Mouse (Mus musculus) gastrocnemius, adult 2 months (tissue): ENCODE data around the gene Zfp455. TPM values are rescaled to one million over a fixed set of nuclear protein-coding genes. Genes with fewer than 3 reads are reported as not detected.
A peak's percentile ranks its signal among the peaks of the same experiment; 100 is the strongest.
"Not testable (repeated sequence)": the region's sequence is repeated elsewhere in the genome, so short reads cannot be mapped to it uniquely, and the experiment has no call there.

Experiments used
- DNase-seq: peaks from one replicate; pipeline ENCODE4 v3.0.0; 2022
- H3K27ac ChIP-seq: fragments of 200-600 bp; 2 replicates; pipeline ENCODE4 v1.8.1; 2022; ENCODE audit warnings: mild to moderate bottlenecking
- H3K4me3 ChIP-seq: fragments of 200-600 bp; 2 replicates; pipeline ENCODE4 v1.8.1; 2022; ENCODE audit warnings: mild to moderate bottlenecking, moderate library complexity
- CTCF ChIP-seq: fragments of 200-600 bp; IDR thresholded peaks from 2 replicates; pipeline ENCODE4 v1.8.1; 2022; ENCODE audit warnings: antibody characterized with exemption, mild to moderate bottlenecking, moderate library complexity
- intact Hi-C: fragments of 180-260 bp; cut with DNase I; formaldehyde crosslinking; loops from one replicate; pipeline ENCODE4 v1.15.1; 2025
- long read RNA-seq, 2 experiments: library from polyadenylated mRNA; stranded (forward); transcript quantifications; one replicate each; pipeline ENCODE4 v2.0.0; 2021
- total RNA-seq, 2 experiments: library from RNA; stranded (reverse); gene quantifications; 2 replicates each; pipeline ENCODE4 v1.2.3; 2021

Zfp455 gene
- total RNA-seq: under 1 TPM; 0.50 to 0.61 TPM
- long read RNA-seq, experiment 1: 0 reads
- long read RNA-seq, experiment 2: 0 reads

- intact Hi-C loops: loop anchor here (10.0 kb wide), 1 partner anchor 110 kb away; the partner anchor contains the start of gene Zfp457
- no peak for TF ChIP-seq CTCF
- peak within 1 kb of the TSS; percentile 84 for H3K27ac ChIP-seq
- DNase-seq: peak; percentile 48
- peak within 1 kb of the TSS; percentile 94 for H3K4me3 ChIP-seq
Measured at GRCm38 (mm10) chr13:67194340-67194894, at the start of gene Zfp455. Gene Zfp455 (plus strand): TSS chr13:67194506.

GRCm38 (mm10) chr13:67166122-67166521 is 28.2 kb upstream of the Zfp455 start:
- DNase-seq, intact Hi-C loops, H3K27ac ChIP-seq, H3K4me3 ChIP-seq: not testable (repeated sequence)

- intact Hi-C loops: loop anchor here (10.0 kb wide), 2 partner anchors 48 to 222 kb away; partner anchors contain the start of genes Zfp429 and Zfp759
- Histone ChIP-seq H3K27ac (peak within 1 kb of the TSS; percentile 83), H3K4me3 (peak within 1 kb of the TSS; percentile 78)
- peak; percentile 71 for DNase-seq
Measured at GRCm38 (mm10) chr13:67172991-67173722, 21.1 kb upstream of the Zfp455 start, which contains the start of gene Rsl1. Gene Rsl1 (plus strand): TSS chr13:67173182.

- Histone ChIP-seq H3K4me3 (peak overlapping the region; percentile 78), H3K27ac (no peak overlapping the region)
- no peak for TF ChIP-seq CTCF
- no peak for DNase-seq
- intact Hi-C loops: loop anchor here (10.0 kb wide), 2 partner anchors 49 to 221 kb away; partner anchors contain the start of genes Zfp429 and Zfp759
Measured at GRCm38 (mm10) chr13:67173723-67174055, 20.6 kb upstream of the Zfp455 start.

- TF ChIP-seq CTCF: no peak
Measured at GRCm38 (mm10) chr13:67201656-67202055, 7.3 kb downstream of the Zfp455 start.

GRCm38 (mm10) chr13:67214015-67214607 is 19.8 kb downstream of the Zfp455 start:
- no peak for TF ChIP-seq CTCF
- intact Hi-C loops: no loop called here
- no peak for DNase-seq

More at GRCm38 (mm10) chr13:67201656-67202055, 7.3 kb downstream of the Zfp455 start:
- intact Hi-C loops: no loop called here
- DNase-seq: no peak
- H3K27ac ChIP-seq: no peak overlapping the region
- H3K4me3 ChIP-seq: no peak overlapping the region

More at GRCm38 (mm10) chr13:67214015-67214607, 19.8 kb downstream of the Zfp455 start:
- Histone ChIP-seq H3K27ac (no peak overlapping the region), H3K4me3 (no peak overlapping the region)

Other genes with a start within 250 kb of the Zfp455 start
- 1 to 10 TPM; 1.1 to 1.2 TPM for gene Zfp712, start 133.3 kb upstream of the Zfp455 start, total RNA-seq
- gene Zfp708, start 96.5 kb upstream of the Zfp455 start, total RNA-seq: 1 to 10 TPM in 1 of 2 experiments, under 1 TPM in 1; 0.17 to 1.6 TPM
- 1 to 10 TPM; 2.2 to 3.4 TPM for gene Gm28557, start 85.9 kb upstream of the Zfp455 start, total RNA-seq
- gene Rslcan18, start 78.2 kb upstream of the Zfp455 start, total RNA-seq: under 1 TPM; 0.38 to 0.64 TPM
- 1 to 10 TPM; 4.7 to 5.6 TPM for gene Zfp759, start 72.8 kb upstream of the Zfp455 start, total RNA-seq
- 1 to 10 TPM; 1.5 to 2.0 TPM for gene Rsl1, start 21.3 kb upstream of the Zfp455 start, total RNA-seq
- 1 to 10 TPM; 1.3 to 1.5 TPM for gene Zfp458, start 84.0 kb downstream of the Zfp455 start, total RNA-seq
- gene Zfp457, start 112.0 kb downstream of the Zfp455 start, total RNA-seq: 1 to 10 TPM; 4.0 to 4.4 TPM
- 1 to 10 TPM; 1.5 to 1.6 TPM for gene Zfp595, start 138.1 kb downstream of the Zfp455 start, total RNA-seq
- gene Gm28044, start 166.0 kb downstream of the Zfp455 start, total RNA-seq: 1 to 10 TPM; 1.2 to 1.6 TPM
- 1 to 10 TPM; 1.1 to 1.2 TPM for gene Zfp953, start 166.1 kb downstream of the Zfp455 start, total RNA-seq
- not detected for gene Gm28041, start 181.2 kb downstream of the Zfp455 start, total RNA-seq
- under 1 TPM; 0.20 to 0.53 TPM for gene Zfp456, start 181.3 kb downstream of the Zfp455 start, total RNA-seq
- gene Zfp429, start 205.3 kb downstream of the Zfp455 start, total RNA-seq: 1 to 10 TPM; 1.0 to 1.7 TPM
- gene Zfp459, start 226.9 kb downstream of the Zfp455 start, total RNA-seq: 1 to 10 TPM in 1 of 2 experiments, under 1 TPM in 1; 0.92 to 1.2 TPM